Mouse (Mus musculus) bone marrow macrophage, adult 2 months (primary cell): Measurements from ENCODE around the gene Ube2j1.

Source experiments
- CTCF ChIP-seq: IDR thresholded peaks from 2 replicates; pipeline ENCODE4 v1.5.1; 2012; ENCODE audit warnings: low read depth, mild to moderate bottlenecking, low read length, moderate library complexity
- POLR2A ChIP-seq: IDR thresholded peaks from 2 replicates; pipeline ENCODE4 v1.6.1; 2012; ENCODE audit warnings: mild to moderate bottlenecking, low read depth, low read length, borderline replicate concordance

- TF ChIP-seq CTCF (no peak), POLR2A (no peak)
Observed at GRCm38 (mm10) chr4:32982041-32982715, 49.0 kb upstream of the Ube2j1 start.
